Mouse (Mus musculus): ENCODE results near the gene Rai14.

The Rai14 gene

GRCm38 (mm10) chr15:10618276-10618675 lies 96.1 kb downstream of the Rai14 start:
- DNase-seq (ENCODE audit: low read depth, low spot score): peak; percentile 49

- DNase-seq (ENCODE audit: low read depth, low spot score): no peak
These were observed 98.4 kb downstream of the Rai14 start for GRCm38 (mm10) chr15:10616001-10616400.

- no peak for DNase-seq (ENCODE audit: low read depth, low spot score)
These were observed 103.4 kb downstream of the Rai14 start for GRCm38 (mm10) chr15:10611040-10611439.

GRCm38 (mm10) chr15:10609107-10609506 lies 105.3 kb downstream of the Rai14 start:
- DNase-seq (ENCODE audit: low read depth, low spot score): no peak

GRCm38 (mm10) chr15:10608508-10609098 lies 105.8 kb downstream of the Rai14 start:
- DNase-seq (ENCODE audit: low read depth, low spot score): no peak

GRCm38 (mm10) chr15:10599413-10599812 lies 115.0 kb downstream of the Rai14 start:
- peak; percentile 68 for DNase-seq (ENCODE audit: low read depth, low spot score)

- peak; percentile 87 for DNase-seq (ENCODE audit: low read depth, low spot score)
These were observed 115.9 kb downstream of the Rai14 start for GRCm38 (mm10) chr15:10598259-10599225.

- no peak for DNase-seq (ENCODE audit: low read depth, low spot score)
These were observed 117.6 kb downstream of the Rai14 start for GRCm38 (mm10) chr15:10596871-10597270.

GRCm38 (mm10) chr15:10595408-10595807 lies 119.0 kb downstream of the Rai14 start:
- no peak for DNase-seq (ENCODE audit: low read depth, low spot score)

- DNase-seq (ENCODE audit: low read depth, low spot score): no peak
These were observed 119.5 kb downstream of the Rai14 start for GRCm38 (mm10) chr15:10594910-10595309.

- no peak for DNase-seq (ENCODE audit: low read depth, low spot score)
These were observed 121.3 kb downstream of the Rai14 start for GRCm38 (mm10) chr15:10593094-10593493.

GRCm38 (mm10) chr15:10586565-10586964 lies 127.9 kb downstream of the Rai14 start:
- DNase-seq (ENCODE audit: low read depth, low spot score): no peak

- no peak for DNase-seq (ENCODE audit: low read depth, low spot score)
These were observed 129.9 kb downstream of the Rai14 start for GRCm38 (mm10) chr15:10584359-10585187.

- DNase-seq (ENCODE audit: low read depth, low spot score): peak; percentile 87
These were observed 131.0 kb downstream of the Rai14 start for GRCm38 (mm10) chr15:10583408-10583807.

GRCm38 (mm10) chr15:10579159-10579558 lies 135.3 kb downstream of the Rai14 start:
- DNase-seq (ENCODE audit: low read depth, low spot score): no peak

- DNase-seq (ENCODE audit: low read depth, low spot score): no peak
These were observed 147.9 kb downstream of the Rai14 start for GRCm38 (mm10) chr15:10566486-10566885.

GRCm38 (mm10) chr15:10564201-10564600 lies 150.2 kb downstream of the Rai14 start:
- peak; percentile 72 for DNase-seq (ENCODE audit: low read depth, low spot score)

- DNase-seq (ENCODE audit: low read depth, low spot score): peak; percentile 82
These were observed 152.1 kb downstream of the Rai14 start for GRCm38 (mm10) chr15:10562281-10562680.

GRCm38 (mm10) chr15:10560005-10560404 lies 154.4 kb downstream of the Rai14 start:
- no peak for DNase-seq (ENCODE audit: low read depth, low spot score)

GRCm38 (mm10) chr15:10558465-10558864 lies 156.0 kb downstream of the Rai14 start, which contains the start of gene Ttc23l:
Ttc23l (minus strand) TSS chr15:10558668.
- DNase-seq (ENCODE audit: low read depth, low spot score): peak; percentile 54

GRCm38 (mm10) chr15:10554336-10554735 lies 160.1 kb downstream of the Rai14 start:
- DNase-seq (ENCODE audit: low read depth, low spot score): no peak

Data from R1 (cell line).